21 mouse cellular contexts compared by ENCODE assay signal in genomic region chr4:130176156-130176720, GRCm38 (mm10). TPM values are rescaled to one million over a fixed set of nuclear protein-coding genes. Genes with fewer than 3 reads are reported as not detected.
DNase-seq lines count a peak whose midpoint lies in the region; ATAC-seq and TF ChIP-seq lines count a peak whose summit lies in the region.
"Had no signal": no experiment of that assay in that cellular context is flagged by ENCODE, and none has a peak within 500 bp of the region (broad histone marks: within the 10 kb centered on the region; RNA-seq: fewer than 3 reads in every experiment).

No protein-coding gene starts in this region.

- no peak for TF ChIP-seq CTCF in embryonic fibroblast, embryonic 13.5 days (IDR thresholded peaks at IDR 0.05; ENCODE audit: borderline replicate concordance, insufficient read depth, low read length)

- H3K4me3 ChIP-seq in hindbrain, embryonic 10.5 days: no peak overlapping the region
- no peak overlapping the region for H3K4me3 ChIP-seq in hindbrain, embryonic 16.5 days (ENCODE audit: low read length)
- H3K4me3 ChIP-seq in embryonic fibroblast, embryonic 13.5 days (ENCODE audit: insufficient read depth, low read length): no peak overlapping the region
- H3K4me3 ChIP-seq: embryonic facial prominence, embryonic 15.5 days; heart, embryonic 15.5 days; hindbrain, embryonic 15.5 days; liver, embryonic 12.5 days; neural tube, embryonic 12.5 days had no signal

- H3K9ac ChIP-seq in hindbrain, embryonic 16.5 days (ENCODE audit: low read depth, low read length): no peak overlapping the region
- H3K9ac ChIP-seq: embryonic facial prominence, embryonic 15.5 days; heart, embryonic 15.5 days; hindbrain, embryonic 15.5 days; liver, embryonic 12.5 days; neural tube, embryonic 12.5 days had no signal

- H3K36me3 ChIP-seq in hindbrain, embryonic 10.5 days: no peaks in the 10 kb centered on the region
- H3K36me3 ChIP-seq in hindbrain, embryonic 16.5 days (ENCODE audit: control insufficient read depth, insufficient read depth, low read length): no peaks in the 10 kb centered on the region
- H3K36me3 ChIP-seq: embryonic facial prominence, embryonic 15.5 days; heart, embryonic 15.5 days; hindbrain, embryonic 15.5 days; midbrain, embryonic 10.5 days; neural tube, embryonic 12.5 days had no signal

- no peak overlapping the region for H3K4me2 ChIP-seq in hindbrain, embryonic 16.5 days (ENCODE audit: low read length)
- H3K4me2 ChIP-seq: embryonic facial prominence, embryonic 15.5 days; hindbrain, embryonic 15.5 days had no signal

- H3K4me1 ChIP-seq in hindbrain, embryonic 10.5 days (replicated peaks): peaks cover 65% of the 10 kb centered on the region
- H3K4me1 ChIP-seq in hindbrain, embryonic 16.5 days (ENCODE audit: control insufficient read depth, insufficient read depth, low read depth, low read length): peaks cover 11% of the 10 kb centered on the region
- peaks cover 24% of the 10 kb centered on the region for H3K4me1 ChIP-seq in embryonic fibroblast, embryonic 13.5 days (ENCODE audit: control insufficient read depth, insufficient read depth, low read length)

- no peak for TF ChIP-seq POLR2A in embryonic fibroblast, embryonic 13.5 days (IDR thresholded peaks at IDR 0.05; ENCODE audit: low read depth, low read length)

- no peak for DNase-seq in hindbrain, embryonic 10.5 days (ENCODE audit: low spot score)
- DNase-seq in 3134 (ENCODE audit: extremely low read depth, insufficient read length, low spot score) (peak; percentile 47), A20 (ENCODE audit: low read depth, low spot score) (peak; percentile 16)
- DNase-seq in yolk sac, embryonic 10.5 days (ENCODE audit: low spot score): no peak
- no peak for DNase-seq in layer of hippocampus, postnatal 36 days
- DNase-seq: left cerebral cortex, postnatal 4 days; spleen, adult 18-20 months had no signal

- H3K27me3 ChIP-seq in hindbrain, embryonic 10.5 days (ENCODE audit: insufficient read depth, poor library complexity, severe bottlenecking): peaks cover 68% of the 10 kb centered on the region
- H3K27me3 ChIP-seq in hindbrain, embryonic 16.5 days (replicated peaks; ENCODE audit: control insufficient read depth, insufficient read depth, low read length): peaks cover 14% of the 10 kb centered on the region
- H3K27me3 ChIP-seq: heart, embryonic 15.5 days had no signal

- no peak for ATAC-seq in hindbrain, embryonic 16.5 days
- ATAC-seq: forebrain, embryonic 14.5 days; liver, embryonic 12.5 days had no signal

- H3K27ac ChIP-seq in hindbrain, embryonic 10.5 days: peak overlapping the region; percentile 19; the same call in 1 of the 2 replicates
- H3K27ac ChIP-seq in hindbrain, embryonic 16.5 days (ENCODE audit: low read depth, low read length): no peak overlapping the region
- H3K27ac ChIP-seq in embryonic fibroblast, embryonic 13.5 days (ENCODE audit: insufficient read depth, low read length): peak overlapping the region; percentile 76; the same call in 1 of the 2 replicates
- H3K27ac ChIP-seq: hindbrain, embryonic 15.5 days; liver, embryonic 12.5 days; neural tube, embryonic 12.5 days had no signal

- WGBS in hindbrain, embryonic 10.5 days: 78% methylated on average over 5 of the region's 5 CpGs
- WGBS in hindbrain, embryonic 16.5 days: 92% methylated on average over 5 of the region's 5 CpGs

- H3K9me3 ChIP-seq in hindbrain, embryonic 10.5 days: no peaks in the 10 kb centered on the region
- H3K9me3 ChIP-seq in hindbrain, embryonic 16.5 days (ENCODE audit: control insufficient read depth, low read length): no peaks in the 10 kb centered on the region
- H3K9me3 ChIP-seq: embryonic facial prominence, embryonic 15.5 days; heart, embryonic 15.5 days; hindbrain, embryonic 15.5 days; liver, embryonic 12.5 days; midbrain, embryonic 10.5 days; neural tube, embryonic 12.5 days had no signal

RNA-seq across cellular contexts. Expression of gene Tinagl1, which starts 1.3 kb away (rescaled TPM):
- 11.6 and 15.1 TPM in 2 replicates for polyA plus RNA-seq in hindbrain, embryonic 10.5 days (2016; fragmentation: Nextera tagmentation; extraction: Ambion mirVana)
- polyA plus RNA-seq in hindbrain, embryonic 16.5 days (2015; fragmentation: Nextera tagmentation; extraction: Ambion mirVana): 10.0 and 12.5 TPM in 2 replicates
- 42.1 and 97.0 TPM in 2 replicates for polyA plus RNA-seq in embryonic fibroblast, embryonic 13.5 days (2011; ENCODE audit: insufficient read length, low read depth, missing spikeins)
- 1 to 10 TPM; 6.2 to 9.9 TPM for total RNA-seq in layer of hippocampus, postnatal 36 days (2021)
- total RNA-seq: monocyte, adult 5-6 weeks had no signal

RNA-seq across cellular contexts. Expression of gene Hcrtr1, which starts 37.1 kb away (rescaled TPM):
- polyA plus RNA-seq in hindbrain, embryonic 10.5 days (2016; fragmentation: Nextera tagmentation; extraction: Ambion mirVana): 0.81 and 0.85 TPM in 2 replicates
- polyA plus RNA-seq in hindbrain, embryonic 16.5 days (2015; fragmentation: Nextera tagmentation; extraction: Ambion mirVana): 5.7 and 8.6 TPM in 2 replicates
- polyA plus RNA-seq in embryonic fibroblast, embryonic 13.5 days (2011; ENCODE audit: insufficient read length, low read depth, missing spikeins): not detected in 2 replicates
- total RNA-seq in layer of hippocampus, postnatal 36 days (2021): 1 to 10 TPM; 2.7 to 3.1 TPM
- total RNA-seq: monocyte, adult 5-6 weeks had no signal
- polyA plus RNA-seq: embryonic facial prominence, embryonic 15.5 days; heart, embryonic 15.5 days; liver, embryonic 12.5 days had no signal

RNA-seq across cellular contexts. Expression of gene Gm853, which starts 46.0 kb away (rescaled TPM):
- 0.84 TPM in 1 of 2 replicates, not detected in the other for polyA plus RNA-seq in hindbrain, embryonic 10.5 days (2016; fragmentation: Nextera tagmentation; extraction: Ambion mirVana)
- 1.3 and 1.4 TPM in 2 replicates for polyA plus RNA-seq in hindbrain, embryonic 16.5 days (2015; fragmentation: Nextera tagmentation; extraction: Ambion mirVana)
- not detected in 2 replicates for polyA plus RNA-seq in embryonic fibroblast, embryonic 13.5 days (2011; ENCODE audit: insufficient read length, low read depth, missing spikeins)
- not detected for total RNA-seq in layer of hippocampus, postnatal 36 days (2021)
- total RNA-seq: layer of hippocampus, adult 18-20 months; left cerebral cortex, adult 18-20 months; left cerebral cortex, postnatal 4 days; monocyte, adult 5-6 weeks had no signal
- polyA plus RNA-seq: embryonic facial prominence, embryonic 15.5 days; gonadal fat pad, adult 2 months; heart, embryonic 15.5 days; liver, embryonic 12.5 days; neural tube, embryonic 12.5 days; stomach, embryonic 16.5 days had no signal

Comparison
In these comparisons a context has a peak if more than half of its experiments do, and no peak if none do; other contexts are left out.
1. DNase-seq: peak in 3134 (single experiment) and A20 (single experiment); none in hindbrain, embryonic 10.5 days (single experiment), yolk sac, embryonic 10.5 days (single experiment) and layer of hippocampus, postnatal 36 days (0 of 2).